Mouse (Mus musculus) lung, postnatal 4 days (tissue): ENCODE results near the gene Cox6a1.
"Not testable (repeated sequence)": the region's sequence is repeated elsewhere in the genome, so short reads cannot be mapped to it uniquely, and the experiment has no call there.

Source experiments
- DNase-seq, 2 experiments: peaks; one replicate each; pipeline ENCODE4 v3.0.0; 2021

Cox6a1 gene

DNA sequence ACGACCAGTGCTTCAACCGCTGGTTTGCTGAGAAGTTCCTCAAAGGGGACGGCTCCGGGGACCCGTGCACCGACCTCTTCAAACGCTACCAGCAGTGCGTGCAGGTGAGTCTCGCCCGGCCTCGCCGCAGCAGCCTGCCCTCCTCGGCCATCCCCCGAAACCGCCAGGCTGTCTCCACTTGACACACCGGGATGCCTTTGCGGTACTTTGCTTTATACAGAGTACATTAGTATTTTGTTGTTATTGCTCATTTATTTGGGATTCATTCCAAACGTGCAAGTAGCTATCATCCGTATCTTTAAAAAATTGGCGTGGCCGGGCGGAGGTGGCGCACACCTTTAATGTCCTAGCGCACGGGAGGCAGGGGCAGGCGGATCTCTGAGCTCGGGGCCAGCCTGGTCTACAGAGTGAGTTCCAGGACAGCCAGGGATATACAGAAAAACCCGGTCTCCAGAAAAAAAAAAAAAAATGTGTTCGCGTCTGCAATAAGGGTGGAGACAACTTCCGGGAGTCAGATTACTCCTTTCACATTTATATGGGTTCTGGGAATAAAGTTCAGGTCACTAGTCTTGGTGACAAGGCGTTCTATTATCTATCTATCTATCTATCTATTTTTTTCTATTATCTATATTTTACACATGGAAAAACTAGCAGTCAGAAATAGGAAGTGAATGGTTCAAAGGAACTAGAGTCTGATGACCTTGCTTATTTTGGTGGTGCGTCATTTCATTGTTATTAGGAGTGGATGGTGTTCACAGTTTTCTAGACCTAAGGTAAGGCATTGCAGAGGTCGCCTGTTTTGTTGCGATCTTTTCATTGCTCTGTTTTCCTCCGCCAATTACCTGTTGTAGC, 7.2 kb downstream of the Cox6a1 start:
- no peak for DNase-seq

- peak; percentile 92 for DNase-seq
Observed at GRCm38 (mm10) chr5:115340577-115341313, 8.0 kb downstream of the Cox6a1 start, which contains the start of the genes Gatc and Triap1. Gene Gatc, minus strand, starts transcription at chr5:115341178. Gene Triap1, plus strand, starts transcription at chr5:115341225.

- no peak for DNase-seq
Observed at GRCm38 (mm10) chr5:115340007-115340406, 8.8 kb downstream of the Cox6a1 start.

DNA sequence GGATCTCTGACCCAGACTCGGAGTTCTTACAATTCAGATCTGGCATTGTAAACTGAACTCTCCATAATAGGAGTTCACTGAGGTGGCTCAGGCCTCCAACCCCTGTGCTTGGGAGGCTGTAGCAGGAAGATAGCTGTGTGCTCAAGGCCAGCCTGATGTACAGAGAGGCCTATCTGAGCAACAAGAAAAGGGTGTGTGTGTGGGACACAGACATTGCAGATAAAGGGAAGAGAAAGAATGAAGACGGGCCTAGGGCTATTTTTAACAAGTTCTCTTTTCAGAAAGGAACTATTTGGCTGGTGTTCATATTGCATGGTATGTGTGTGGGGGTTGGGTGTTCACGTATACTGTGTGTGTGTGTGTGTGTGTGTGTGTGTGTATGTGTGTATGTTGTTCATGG, 15.2 kb downstream of the Cox6a1 start:
- no peak for DNase-seq

GRCm38 (mm10) chr5:115330955-115331354, 17.8 kb downstream of the Cox6a1 start:
- DNase-seq = no peak

- peak; percentile 47 to 52 for DNase-seq
Observed at GRCm38 (mm10) chr5:115327610-115328548, 20.9 kb downstream of the Cox6a1 start.

DNA sequence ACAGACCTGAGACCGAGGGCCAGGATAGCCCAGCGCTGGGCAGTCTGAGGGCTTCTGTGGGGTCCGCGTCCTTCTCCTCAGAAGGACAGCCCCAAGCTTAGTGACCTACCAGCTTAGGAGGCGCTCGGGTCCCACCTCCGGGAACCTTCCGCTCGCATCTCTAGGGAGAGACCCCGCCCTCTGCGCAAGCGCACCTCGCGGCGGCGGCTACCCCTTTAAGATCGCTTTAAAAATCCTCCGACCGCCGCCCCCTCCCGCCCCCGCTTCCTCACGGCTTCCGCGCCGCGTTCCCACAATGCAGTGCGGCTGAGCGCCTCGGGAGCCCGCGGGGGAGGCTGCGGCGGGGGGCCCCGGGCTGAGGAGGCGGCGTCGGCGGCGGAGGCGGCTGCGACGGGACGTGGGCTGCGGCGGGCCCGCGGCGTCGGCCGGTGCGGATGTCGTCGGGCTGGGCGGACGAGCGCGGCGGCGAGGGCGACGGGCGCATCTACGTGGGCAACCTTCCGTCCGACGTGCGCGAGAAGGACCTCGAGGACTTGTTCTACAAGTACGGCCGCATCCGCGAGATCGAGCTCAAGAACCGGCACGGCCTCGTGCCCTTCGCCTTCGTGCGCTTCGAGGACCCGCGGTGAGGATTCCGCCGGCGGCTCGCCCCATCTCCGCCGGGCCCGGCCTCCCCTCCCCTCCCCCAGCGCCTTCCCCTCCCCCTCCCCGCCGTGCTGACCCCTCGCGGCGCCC, 21.7 kb downstream of the Cox6a1 start, which contains the start of gene Srsf9:
Gene Srsf9, plus strand, starts transcription at position 303 of the 735 bp plus-strand sequence.
- DNase-seq = peak; percentile 97

DNA sequence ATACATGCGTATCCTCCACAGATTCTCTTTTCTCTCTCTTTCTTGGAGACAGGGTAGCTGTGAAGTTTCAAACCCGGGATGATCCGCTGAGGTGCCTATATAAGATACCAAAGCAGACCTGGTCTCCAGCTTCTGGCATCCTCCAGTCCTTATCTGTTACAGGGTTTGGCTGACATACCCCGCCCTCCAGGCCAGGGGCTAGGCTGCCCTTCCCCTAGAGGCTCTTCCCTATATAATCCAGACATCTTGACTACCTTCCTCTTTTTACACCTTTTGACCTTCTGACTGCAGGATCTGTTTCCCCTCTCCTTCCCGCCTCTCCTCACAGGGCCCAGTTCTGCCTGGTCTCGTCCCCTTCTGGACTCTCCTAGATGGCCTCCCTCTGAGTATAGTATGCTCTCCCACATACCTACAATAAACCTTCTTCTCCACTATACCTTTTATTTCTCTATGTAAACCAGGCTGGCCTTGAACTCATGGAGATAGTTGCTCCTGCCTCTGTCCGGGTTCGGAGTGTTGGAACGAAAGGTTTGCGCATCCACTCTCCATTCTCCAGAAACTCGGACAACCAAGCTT, 22.4 kb downstream of the Cox6a1 start:
- no peak for DNase-seq

- peak; percentile 87 to 95 for DNase-seq
Observed at GRCm38 (mm10) chr5:115319004-115319940, 29.5 kb downstream of the Cox6a1 start.

DNA sequence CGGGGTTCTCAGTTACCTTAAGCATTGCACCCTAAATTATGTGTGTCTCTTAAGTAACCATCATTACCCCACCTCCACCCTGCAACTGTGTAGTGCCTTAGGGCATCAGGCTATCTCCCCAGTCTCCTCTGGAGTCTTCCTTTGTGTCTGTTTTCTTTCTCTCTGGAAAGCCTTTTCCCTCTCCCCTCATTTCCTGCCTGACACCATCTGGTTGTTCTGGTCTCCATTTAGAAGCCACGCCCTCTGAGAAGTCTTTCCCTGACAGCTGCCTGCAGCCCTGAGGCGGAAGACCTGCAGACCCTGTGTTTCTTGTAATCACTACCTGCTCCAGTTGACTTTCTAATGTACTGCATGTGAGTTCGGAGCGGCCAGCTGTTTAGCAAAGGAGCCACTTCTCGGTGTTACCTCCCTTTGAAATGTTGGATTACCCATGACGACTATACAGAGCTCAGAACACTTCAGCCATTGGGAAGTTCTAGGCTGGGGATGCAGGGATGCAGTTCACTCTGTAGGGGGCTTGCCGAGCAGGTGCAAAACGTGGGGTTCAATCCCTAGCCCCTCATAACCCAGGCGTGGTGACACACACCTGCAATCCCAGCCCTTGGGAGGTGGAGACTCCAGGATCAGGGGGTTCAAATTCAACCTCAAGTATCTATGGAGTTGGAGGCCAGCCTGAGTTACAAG, 31.0 kb downstream of the Cox6a1 start:
- DNase-seq = peak in 1 of 2 experiments; percentile 23

GRCm38 (mm10) chr5:115316968-115317644, 31.7 kb downstream of the Cox6a1 start:
- no peak for DNase-seq

DNA sequence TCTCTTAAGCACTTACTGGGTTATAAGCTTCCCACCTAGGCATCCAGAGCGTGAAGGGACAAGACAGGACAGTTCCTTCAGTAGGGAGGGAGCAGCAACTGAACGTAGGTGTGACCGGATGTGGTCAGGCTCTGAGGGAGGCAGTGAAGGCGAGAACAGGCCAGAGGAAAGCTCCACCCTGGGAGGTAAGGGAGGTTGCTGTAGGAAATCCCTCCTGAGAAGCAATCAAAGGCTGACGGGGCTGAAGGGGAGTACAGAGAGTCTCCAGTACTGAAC, 35.2 kb downstream of the Cox6a1 start:
- no peak for DNase-seq

GRCm38 (mm10) chr5:115312816-115313667, 35.7 kb downstream of the Cox6a1 start:
- no peak for DNase-seq

DNA sequence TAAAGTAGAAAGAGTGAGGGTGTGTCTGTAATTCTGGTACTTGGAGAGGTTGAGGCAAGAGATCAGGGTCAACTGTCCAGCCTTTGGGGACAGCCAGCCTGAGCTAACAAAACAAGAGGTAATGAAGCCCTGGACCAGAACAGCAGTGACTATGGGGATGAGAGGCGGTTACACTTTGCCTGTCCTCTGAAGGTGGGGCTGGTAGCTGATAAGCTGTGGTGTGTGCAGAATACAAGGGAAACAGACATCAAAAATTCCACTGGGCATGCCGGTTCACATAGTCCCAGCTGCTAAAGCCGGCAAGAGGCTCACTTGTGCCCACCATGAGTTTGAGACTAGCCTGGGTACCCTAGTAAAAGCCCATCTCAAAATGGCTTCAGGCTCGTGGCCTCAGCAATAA, 36.4 kb downstream of the Cox6a1 start:
- DNase-seq = no peak

DNA sequence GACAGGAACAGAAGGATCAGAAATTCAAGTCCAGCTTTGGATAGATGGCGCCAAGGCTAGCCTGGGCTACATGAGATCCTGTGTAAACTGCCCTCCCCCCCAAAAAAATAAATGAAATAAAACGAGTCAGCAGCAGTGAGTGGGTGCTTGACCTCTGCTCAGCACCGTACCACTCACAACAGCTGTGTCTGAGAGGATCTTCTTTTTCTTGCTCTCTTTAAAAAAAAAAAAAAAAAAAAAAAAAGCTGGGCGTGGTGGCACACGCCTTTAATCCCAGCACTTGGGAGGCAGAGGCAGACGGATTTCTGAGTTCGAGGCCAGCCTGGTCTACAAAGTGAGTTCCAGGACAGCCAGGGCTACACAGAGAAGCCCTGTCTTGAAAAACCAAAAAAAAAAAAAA, 46.6 kb downstream of the Cox6a1 start:
- DNase-seq = not testable (repeated sequence)

GRCm38 (mm10) chr5:115301615-115302014, 47.2 kb downstream of the Cox6a1 start:
- DNase-seq = no peak

DNA sequence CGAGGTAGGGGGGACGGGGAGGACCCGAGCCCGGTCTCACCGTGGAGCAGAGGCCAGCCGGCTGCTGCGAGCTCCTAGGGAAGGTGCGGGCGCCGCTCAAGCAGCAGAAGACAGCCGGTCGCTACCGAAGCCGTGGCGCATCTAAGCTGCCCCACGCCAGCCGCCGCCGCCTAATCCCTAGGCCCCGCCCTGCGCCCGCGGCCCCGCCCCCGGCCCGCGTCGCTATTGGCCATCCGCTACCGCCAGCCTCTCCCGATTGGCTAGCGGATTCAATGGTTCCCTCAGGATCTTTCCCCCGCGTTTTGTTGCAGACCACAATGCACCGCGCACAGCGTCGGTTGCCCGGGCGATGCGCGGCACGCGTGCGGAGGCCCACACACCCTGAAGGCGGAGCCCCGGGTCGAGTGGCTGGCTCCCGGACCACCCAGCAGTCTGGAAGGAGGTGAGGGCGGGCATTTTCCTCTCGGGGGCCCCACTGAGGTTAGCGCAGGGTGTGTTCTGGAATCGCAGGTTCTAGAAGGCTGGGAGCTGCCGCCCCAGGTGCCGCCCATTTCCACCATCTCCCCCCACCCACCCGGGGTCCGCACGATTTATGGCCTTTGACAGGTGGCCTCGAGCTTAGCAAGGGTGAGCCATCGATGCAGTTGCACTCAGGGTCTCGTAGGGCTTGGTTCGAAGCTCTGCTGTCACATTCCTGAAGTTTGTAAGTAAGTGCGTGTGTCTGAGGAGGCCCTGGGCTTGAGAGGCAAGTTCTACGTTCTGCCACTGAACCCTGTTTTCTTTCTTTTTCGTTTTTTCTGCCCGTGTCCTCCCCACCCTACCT, 47.8 kb downstream of the Cox6a1 start, which contains the start of gene Dynll1:
Gene Dynll1, minus strand, starts transcription at position 208 of the 823 bp plus-strand sequence.
- peak; percentile 99 to 100 for DNase-seq
